Mouse (Mus musculus) stomach, embryonic 15.5 days (tissue): ENCODE measurements around the gene Cd248. TPM values are rescaled to one million over a fixed set of nuclear protein-coding genes. Genes with fewer than 3 reads are reported as not detected.

Experiments used
- ATAC-seq: fragments of 200-750 bp; cut with Nextera tagmentation; 2 replicates; pipeline ENCODE4 v1.8.0; 2017; ENCODE audit warnings: low read depth, moderate number of reproducible peaks, moderate TSS enrichment; ENCODE audit not compliant: insufficient read depth, low FRiP score
- H3K27ac ChIP-seq: fragments of 300-500 bp; sonication (generic); 2 replicates; pipeline ENCODE4 v1.5.1; 2015; ENCODE audit warnings: mild to moderate bottlenecking, inconsistent platforms
- H3K27me3 ChIP-seq: fragments of 300-500 bp; sonication (generic); replicated peaks from 2 replicates; pipeline ENCODE4 v1.6.1; 2015; ENCODE audit warnings: inconsistent platforms
- H3K36me3 ChIP-seq: fragments of 300-500 bp; sonication (generic); 2 replicates; pipeline ENCODE4 v1.6.1; 2015; ENCODE audit warnings: inconsistent platforms
- H3K4me1 ChIP-seq: fragments of 300-500 bp; sonication (generic); 2 replicates; pipeline ENCODE4 v1.6.1; 2015; ENCODE audit warnings: inconsistent platforms
- H3K4me2 ChIP-seq: fragments of 300-500 bp; sonication (generic); 2 replicates; pipeline ENCODE4 v1.6.1; 2015; ENCODE audit warnings: mild to moderate bottlenecking, inconsistent platforms
- H3K4me3 ChIP-seq: fragments of 300-500 bp; sonication (generic); replicated peaks from 2 replicates; pipeline ENCODE4 v1.5.1; 2015; ENCODE audit warnings: inconsistent platforms
- H3K9ac ChIP-seq: fragments of 300-500 bp; sonication (generic); 2 replicates; pipeline ENCODE4 v1.6.1; 2015; ENCODE audit warnings: inconsistent platforms
- H3K9me3 ChIP-seq: fragments of 300-500 bp; sonication (generic); 2 replicates; pipeline ENCODE4 v1.6.1; 2016; ENCODE audit warnings: inconsistent platforms
- WGBS: fragments of 180-500 bp; shearing (Covaris S2); methylation state at CpG from one replicate; pipeline ENCODE4 v1.1.7; 2015; 5-methylcytosine and 5-hydroxymethylcytosine counted together
- polyA plus RNA-seq: library from polyadenylated mRNA; unstranded; fragments of >200 nt; fragmentation: Nextera tagmentation; extraction: Ambion mirVana; gene quantifications from 2 replicates; pipeline ENCODE4 v1.2.1, GENCODE M21; 2015

The Cd248 gene
- polyA plus RNA-seq, 1 experiment from 2014 or later, result 58.4 TPM

- WGBS, result 1% methylated on average over 18 of the region's 18 CpGs
- ATAC-seq, result peak; percentile 90; the same call in 1 of the 2 replicates
Observed at GRCm38 (mm10) chr19:5118384-5118698, 50.5 kb downstream of the Cd248 start, which contains the start of gene Klc2. Gene Klc2, minus strand, starts transcription at chr19:5118560.

More at GRCm38 (mm10) chr19:5118384-5118698, 50.5 kb downstream of the Cd248 start, which contains the start of gene Klc2:
- Histone ChIP-seq H3K36me3 (no peaks in the 10 kb centered on the region), H3K27me3 (no peaks in the 10 kb centered on the region), H3K4me1 (peaks cover 14% of the 10 kb centered on the region), H3K4me3 (peak within 1 kb of the TSS; percentile 89), H3K27ac (peak within 1 kb of the TSS; percentile 92), H3K9ac (peak within 1 kb of the TSS; percentile 62), H3K4me2 (peak within 1 kb of the TSS; percentile 76), H3K9me3 (no peaks in the 10 kb centered on the region)

Other genes starting within 250 kb of the Cd248 start
- gene Ccs, start 228.7 kb upstream of the Cd248 start, polyA plus RNA-seq, result 51.1 and 54.1 TPM in 2 replicates
- gene Ccdc87, start 228.7 kb upstream of the Cd248 start, polyA plus RNA-seq, result 0.12 TPM in 1 of 2 replicates, not detected in the other
- gene Ctsf, start 212.9 kb upstream of the Cd248 start, polyA plus RNA-seq, result 24.9 and 34.0 TPM in 2 replicates
- gene Actn3, start 190.2 kb upstream of the Cd248 start, polyA plus RNA-seq, result 2.3 and 2.5 TPM in 2 replicates
- 11.4 and 11.6 TPM in 2 replicates for gene Zdhhc24, start 189.4 kb upstream of the Cd248 start, polyA plus RNA-seq
- gene Bbs1, start 161.4 kb upstream of the Cd248 start, polyA plus RNA-seq, result 2.7 and 3.0 TPM in 2 replicates
- gene Dpp3, start 139.8 kb upstream of the Cd248 start, polyA plus RNA-seq, result 107 and 122 TPM in 2 replicates
- 1.7 and 1.9 TPM in 2 replicates for gene Peli3, start 125.0 kb upstream of the Cd248 start, polyA plus RNA-seq
- 95.8 and 100 TPM in 2 replicates for gene Mrpl11, start 105.9 kb upstream of the Cd248 start, polyA plus RNA-seq
- gene Npas4, start 77.8 kb upstream of the Cd248 start, polyA plus RNA-seq, result 0.22 and 0.24 TPM in 2 replicates
- 3.6 and 3.7 TPM in 2 replicates for gene Slc29a2, start 44.2 kb upstream of the Cd248 start, polyA plus RNA-seq
- 38.7 and 42.1 TPM in 2 replicates for gene B4gat1, start 29.3 kb upstream of the Cd248 start, polyA plus RNA-seq
- gene AC124502.3, start 29.2 kb upstream of the Cd248 start, polyA plus RNA-seq, result 2.2 and 2.3 TPM in 2 replicates
- gene Brms1, start 26.7 kb upstream of the Cd248 start, polyA plus RNA-seq, result 39.5 and 39.9 TPM in 2 replicates
- gene Rin1, start 17.6 kb upstream of the Cd248 start, polyA plus RNA-seq, result 2.3 and 3.6 TPM in 2 replicates
- gene Tmem151a, start 17.5 kb downstream of the Cd248 start, polyA plus RNA-seq, result 5.9 and 6.4 TPM in 2 replicates
- 101 TPM in 2 replicates for gene Yif1a, start 20.5 kb downstream of the Cd248 start, polyA plus RNA-seq
- 15.1 and 16.6 TPM in 2 replicates for gene Cnih2, start 30.4 kb downstream of the Cd248 start, polyA plus RNA-seq
- 227 and 233 TPM in 2 replicates for gene Rab1b, start 39.0 kb downstream of the Cd248 start, polyA plus RNA-seq
- 18.0 and 19.0 TPM in 2 replicates for gene Klc2, start 50.5 kb downstream of the Cd248 start, polyA plus RNA-seq
- gene Pacs1, start 205.0 kb downstream of the Cd248 start, polyA plus RNA-seq, result 18.0 and 20.6 TPM in 2 replicates
- gene Sf3b2, start 227.4 kb downstream of the Cd248 start, polyA plus RNA-seq, result 278 and 308 TPM in 2 replicates
- 2.2 and 2.9 TPM in 2 replicates for gene Gal3st3, start 230.3 kb downstream of the Cd248 start, polyA plus RNA-seq